Mouse (Mus musculus): Measurements from ENCODE around the gene Panx1.

Gene Panx1

GRCm38 (mm10) chr9:14970211-14970610 lies 75.1 kb downstream of the Panx1 start:
- DNase-seq, result no peak

- no peak for DNase-seq
Observed at GRCm38 (mm10) chr9:14967598-14967997, 77.7 kb downstream of the Panx1 start.

GRCm38 (mm10) chr9:14966787-14967186 lies 78.5 kb downstream of the Panx1 start:
- DNase-seq, result no peak

- DNase-seq, result no peak
Observed at GRCm38 (mm10) chr9:14965368-14965767, 79.9 kb downstream of the Panx1 start.

- DNase-seq, result no peak
Observed at GRCm38 (mm10) chr9:14962769-14963168, 82.5 kb downstream of the Panx1 start.

GRCm38 (mm10) chr9:14954659-14955058 lies 90.6 kb downstream of the Panx1 start:
- no peak for DNase-seq

All from cerebellum, adult 11 months (tissue).